Mouse (Mus musculus) MEL-GATA-1-ER (cell line): ENCODE results near the gene Dhx15.
"Not testable (repeated sequence)": the region's sequence is repeated elsewhere in the genome, so short reads cannot be mapped to it uniquely, and the experiment has no call there.

Experiments used
- DNase-seq: peaks from one replicate; pipeline ENCODE4 v3.0.0-alpha.2; 2012; ENCODE audit warnings: low read depth; ENCODE audit errors: extremely low read depth

Gene Dhx15

DNA sequence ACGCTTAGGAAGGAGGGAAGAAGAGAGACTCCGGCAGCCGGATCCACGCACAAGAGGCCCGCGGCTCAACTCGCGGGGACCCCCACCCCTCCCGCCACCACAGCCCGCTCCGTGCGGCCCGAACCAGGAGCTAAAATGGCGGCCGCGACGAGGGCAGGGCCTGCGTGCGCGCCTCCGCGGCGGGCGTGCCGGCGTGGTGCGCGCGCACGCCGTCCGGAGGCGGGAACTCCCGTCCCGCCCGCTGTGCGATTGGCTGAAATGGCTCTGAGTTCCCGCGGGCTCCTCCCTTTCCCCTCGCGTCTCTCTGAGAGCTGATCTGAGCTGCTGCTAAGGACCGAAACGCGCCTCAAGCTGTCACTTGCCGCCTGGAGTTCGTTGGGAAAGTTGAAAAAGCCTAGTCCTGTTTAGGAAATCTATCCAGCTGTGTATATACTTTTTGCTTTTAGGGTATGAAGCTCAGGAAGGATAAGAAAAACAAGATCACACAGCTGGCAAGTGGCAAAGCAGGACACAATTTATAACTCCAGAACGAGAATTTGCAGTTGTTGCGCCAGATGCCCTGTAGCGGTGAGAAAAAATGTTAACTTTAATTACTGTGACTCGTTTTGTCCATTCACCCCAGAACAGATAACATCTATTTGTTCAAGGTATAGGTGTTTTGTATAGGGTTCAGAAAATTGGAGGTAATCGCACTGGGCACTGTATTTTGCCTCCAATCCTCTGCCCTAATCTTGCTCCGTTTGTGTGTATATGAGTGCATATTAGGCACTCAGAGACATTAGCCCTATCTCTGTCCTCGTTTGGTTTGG lies at the start of gene Dhx15:
Dhx15 (minus strand) TSS at position 144 of the 809 bp plus-strand sequence.
- DNase-seq = peak; percentile 87

DNA sequence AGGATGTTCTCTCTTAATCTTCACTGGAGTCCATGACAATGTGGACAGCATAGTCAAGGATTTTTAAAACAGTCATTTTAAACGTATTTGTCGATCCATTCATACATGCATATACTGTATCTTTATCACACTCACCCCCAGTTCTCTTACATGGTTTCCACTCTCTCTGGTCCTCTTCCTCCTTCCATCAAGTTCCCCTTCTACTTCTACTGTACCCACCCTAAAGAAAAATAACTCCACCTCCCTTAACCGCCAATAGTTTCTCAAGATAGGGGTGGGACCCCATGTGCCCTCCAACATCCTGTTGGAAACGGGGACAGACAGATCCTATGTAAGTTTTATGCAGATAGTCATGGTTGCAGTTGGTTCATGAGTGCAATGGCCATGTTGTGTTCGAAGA lies 48.6 kb upstream of the Dhx15 start:
- DNase-seq = no peak

DNA sequence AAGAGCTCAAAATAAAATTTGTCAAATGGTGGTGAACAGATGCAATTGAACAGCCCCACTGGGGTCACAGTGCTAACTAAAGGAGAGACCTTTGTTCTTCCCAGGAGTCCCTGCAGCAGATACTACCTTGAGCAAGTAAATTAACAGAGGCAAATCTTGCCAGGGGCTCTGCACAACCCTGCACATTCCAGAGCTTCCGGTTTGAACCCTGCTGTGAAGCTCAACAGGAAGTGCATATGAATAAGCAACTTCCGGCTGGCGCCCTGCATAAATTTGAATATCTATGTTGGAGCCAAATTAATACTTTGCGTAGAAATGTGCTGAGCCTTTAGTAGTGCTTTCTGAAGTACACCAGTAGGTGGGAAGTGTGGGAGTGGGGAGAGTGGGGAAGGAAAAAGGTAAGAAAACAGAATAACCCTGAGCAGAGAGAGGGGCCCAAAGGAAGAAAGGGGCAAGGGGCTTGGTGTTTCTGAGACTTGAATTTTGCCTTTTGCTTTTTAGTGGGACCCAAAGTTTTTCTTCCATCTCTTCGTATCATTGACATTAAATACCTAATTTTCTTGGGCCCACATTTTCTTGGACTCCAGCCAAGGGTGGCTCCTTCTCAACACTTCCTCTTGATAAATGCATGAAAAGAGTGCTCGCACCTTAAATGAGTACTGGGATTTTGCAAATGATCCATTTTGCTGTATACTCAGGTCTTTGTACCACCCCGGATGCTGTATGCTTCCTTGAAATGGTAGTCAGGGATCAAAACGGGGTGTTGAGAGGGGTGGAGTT lies 47.8 kb upstream of the Dhx15 start:
- DNase-seq = no peak

DNA sequence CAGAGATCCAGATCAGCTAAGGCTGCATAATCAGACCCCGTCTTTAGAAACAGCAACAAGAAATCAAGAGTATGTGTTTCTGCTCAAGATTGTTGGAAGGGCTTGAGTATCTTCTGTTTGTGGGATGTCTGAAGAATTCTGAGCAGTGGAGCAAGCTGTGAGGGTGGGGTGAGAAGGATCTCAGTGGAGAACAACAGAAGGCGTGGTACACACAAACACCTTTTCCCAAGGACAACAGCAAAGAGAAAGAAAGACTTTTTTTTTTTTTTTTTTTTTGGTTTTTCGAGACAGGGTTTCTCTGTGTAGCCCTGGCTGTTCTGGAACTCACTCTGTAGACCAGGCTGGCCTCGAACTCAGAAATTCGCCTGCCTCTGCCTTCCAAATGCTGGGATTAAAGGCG lies 46.3 kb upstream of the Dhx15 start:
- DNase-seq = not testable (repeated sequence)

DNA sequence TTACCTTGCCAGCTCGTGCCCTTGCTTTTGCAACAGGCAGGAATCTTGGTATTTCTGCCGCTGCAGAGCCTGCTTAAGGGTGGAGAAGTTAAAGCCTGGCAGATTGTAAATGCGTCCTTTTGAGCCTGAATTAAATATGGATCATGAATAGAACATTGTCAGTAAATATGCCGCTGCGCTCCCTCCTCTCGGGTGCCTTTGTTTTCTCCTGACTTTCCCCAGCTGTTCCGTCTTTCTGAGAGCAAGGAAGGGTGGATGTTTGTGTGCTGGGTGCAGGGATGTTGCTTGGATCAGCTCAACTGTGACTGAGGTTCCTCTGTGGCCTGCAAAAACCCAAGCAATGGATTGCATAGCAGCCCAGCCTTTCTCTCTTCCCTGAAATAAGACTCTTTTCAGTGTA lies 44.3 kb upstream of the Dhx15 start:
- no peak for DNase-seq

DNA sequence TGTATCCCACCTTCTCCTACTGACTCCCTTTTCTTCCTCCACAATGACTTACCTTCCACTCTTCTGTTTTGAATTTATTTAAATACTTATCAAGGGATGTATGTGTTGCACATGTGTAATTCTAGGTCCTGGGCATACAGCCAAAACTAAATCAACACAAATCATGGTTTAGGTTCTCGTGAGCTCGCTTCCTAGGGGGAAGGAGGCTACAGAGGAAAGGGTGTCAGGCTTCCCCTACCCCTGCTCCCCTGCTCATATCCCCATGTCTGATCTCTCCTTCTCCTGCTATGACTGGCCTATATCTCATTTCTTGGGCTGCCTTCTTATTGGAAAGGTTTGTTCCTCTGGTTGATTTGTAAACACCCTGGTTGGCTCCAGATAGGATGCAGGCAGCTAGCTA lies 43.6 kb upstream of the Dhx15 start:
- no peak for DNase-seq

DNA sequence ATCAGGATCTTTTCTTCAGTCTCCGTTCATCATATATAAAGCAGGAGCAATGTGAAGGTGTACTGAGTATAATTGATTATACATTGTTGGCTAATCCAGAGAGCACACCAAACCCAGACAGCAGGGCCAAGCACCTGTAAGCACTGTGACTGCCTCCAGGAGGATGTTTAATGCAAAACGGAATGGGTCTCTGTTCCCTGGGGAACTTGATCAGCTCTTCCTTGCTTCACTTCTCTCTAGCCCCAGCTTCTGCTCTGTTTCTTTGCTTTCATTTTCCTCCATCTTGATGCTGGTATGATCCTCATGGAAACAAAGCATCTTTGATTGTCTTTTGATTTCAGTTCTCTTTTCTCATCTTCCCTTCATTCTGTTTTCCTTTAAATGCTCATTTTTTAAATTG lies 42.3 kb upstream of the Dhx15 start:
- no peak for DNase-seq

DNA sequence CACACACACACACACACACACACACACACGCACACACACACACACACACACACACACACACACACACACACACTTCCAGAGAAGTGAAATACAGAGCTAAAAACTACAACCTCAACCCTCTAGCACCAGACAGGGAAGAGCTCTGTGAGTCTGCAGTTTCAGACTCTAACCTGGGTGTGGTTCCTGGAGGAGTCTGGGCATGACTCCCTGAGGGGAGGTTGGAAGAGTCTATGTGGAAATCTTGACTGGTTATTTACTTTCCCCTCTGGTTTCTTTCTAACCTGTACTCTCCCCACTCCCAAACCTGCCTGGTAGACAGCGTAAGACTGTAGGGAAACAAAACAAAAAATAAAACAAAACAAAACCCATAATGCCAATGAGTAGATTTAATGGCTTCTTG lies 41.9 kb upstream of the Dhx15 start:
- DNase-seq = no peak

DNA sequence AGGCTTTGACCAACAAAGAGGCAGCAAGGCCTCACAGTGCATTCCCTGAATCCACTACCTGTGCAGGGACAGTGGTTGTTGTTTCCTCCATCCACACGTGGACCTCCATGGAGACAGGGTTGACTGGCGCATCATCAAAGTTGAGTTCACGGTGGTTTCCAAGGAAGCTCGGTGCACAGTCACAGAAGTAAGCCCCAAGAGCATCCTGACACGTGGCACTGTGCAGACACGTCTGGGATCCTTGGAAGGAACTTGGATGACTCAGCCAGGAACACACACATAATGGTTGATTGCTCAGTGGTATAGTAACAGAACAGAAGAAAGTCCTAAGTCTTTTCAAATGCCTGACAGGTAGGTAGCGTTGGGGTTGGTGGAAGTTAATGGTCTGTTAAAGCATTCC lies 40.2 kb upstream of the Dhx15 start:
- DNase-seq = no peak

DNA sequence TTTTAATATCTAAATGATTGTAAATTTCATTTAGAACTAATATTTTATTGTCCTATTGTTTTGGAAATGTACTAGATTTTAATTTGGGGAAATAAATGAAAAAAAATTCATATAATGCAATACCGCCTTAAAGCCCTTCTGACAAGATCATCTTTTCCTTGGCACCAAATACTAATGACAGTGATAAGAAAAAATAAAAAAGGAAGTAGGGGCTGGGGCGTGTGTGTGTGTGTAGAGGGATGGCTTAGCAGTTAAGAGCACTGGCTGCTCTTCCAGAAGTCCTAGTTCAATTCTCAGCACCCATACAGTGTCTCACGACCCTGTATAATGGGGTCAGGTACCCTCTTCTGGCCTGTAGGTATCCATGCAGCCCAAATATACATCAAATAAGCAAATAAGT lies 36.4 kb upstream of the Dhx15 start:
- DNase-seq = peak; percentile 47

DNA sequence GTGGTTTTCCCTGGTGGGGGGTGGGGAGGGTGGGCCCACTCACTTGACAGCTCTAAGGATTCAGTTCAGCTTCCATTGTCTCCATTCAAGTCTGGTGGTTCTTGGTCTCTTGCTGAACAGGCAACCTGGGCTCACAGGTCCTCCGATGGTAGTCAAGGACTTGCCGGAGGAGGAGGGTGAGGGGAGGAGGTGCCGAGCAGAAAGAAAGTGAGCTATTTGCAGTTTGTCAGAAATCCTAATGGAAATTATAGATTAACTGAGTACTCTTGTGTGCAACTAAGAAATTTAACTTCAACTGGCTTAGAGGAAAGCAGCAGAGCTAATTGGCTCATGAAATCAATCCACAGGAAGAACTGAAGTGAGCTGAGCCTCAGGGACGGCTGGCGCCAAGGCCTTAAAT lies 31.3 kb upstream of the Dhx15 start:
- no peak for DNase-seq

DNA sequence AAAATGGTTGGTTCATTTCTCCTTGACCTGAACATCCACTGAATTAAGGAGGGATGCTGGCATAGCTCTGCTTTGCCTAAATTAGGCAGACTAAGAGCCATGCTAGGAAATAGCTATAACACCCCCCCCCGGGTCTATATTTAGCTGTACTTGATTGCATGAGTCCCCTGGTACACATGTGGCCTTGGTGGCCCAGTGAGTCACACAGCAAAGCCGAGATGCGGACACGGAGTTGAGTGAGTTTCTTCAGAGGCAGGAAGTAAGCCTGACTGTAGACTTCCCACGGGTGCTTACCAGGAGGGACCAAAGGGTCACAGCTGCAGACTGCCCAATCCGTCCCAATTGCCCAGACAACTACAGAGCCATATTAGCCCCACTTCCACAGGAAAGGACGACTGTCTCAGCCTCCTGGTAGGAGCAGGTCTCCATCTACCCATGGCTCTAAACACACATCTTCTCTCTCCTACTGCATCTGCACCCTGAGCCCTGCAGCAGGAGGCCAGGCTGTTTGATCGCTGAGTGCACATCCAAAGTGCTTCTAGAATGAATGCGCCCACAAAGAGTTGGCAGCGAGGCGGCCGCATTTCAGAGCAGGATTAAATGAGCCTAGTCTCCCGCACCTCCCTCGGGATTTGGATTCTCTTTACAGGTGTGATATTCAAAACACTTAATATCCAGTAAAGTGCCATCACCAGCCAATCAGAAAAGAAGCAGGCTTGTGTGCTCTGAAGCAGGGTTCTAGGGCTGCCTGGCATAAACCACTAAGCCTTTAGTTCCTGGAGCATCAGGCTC lies 29.9 kb upstream of the Dhx15 start:
- DNase-seq = no peak

DNA sequence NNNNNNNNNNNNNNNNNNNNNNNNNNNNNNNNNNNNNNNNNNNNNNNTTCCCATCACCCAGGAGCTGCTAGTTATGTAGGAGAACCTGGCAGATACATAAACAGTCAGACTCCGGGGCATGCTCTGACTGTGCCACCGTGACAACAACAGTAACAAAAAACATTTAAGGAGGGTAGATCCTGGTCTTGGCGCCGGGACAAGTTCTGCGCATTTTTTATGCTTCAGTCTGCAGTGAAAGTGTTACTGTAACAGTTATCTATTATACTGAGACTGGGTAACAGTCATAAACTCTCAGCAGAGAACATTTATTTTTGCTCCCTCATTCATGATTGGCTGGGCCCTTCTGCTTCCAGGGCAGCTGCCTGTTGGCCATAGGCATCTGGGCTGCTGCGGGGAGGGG lies 27.9 kb upstream of the Dhx15 start:
- no peak for DNase-seq

DNA sequence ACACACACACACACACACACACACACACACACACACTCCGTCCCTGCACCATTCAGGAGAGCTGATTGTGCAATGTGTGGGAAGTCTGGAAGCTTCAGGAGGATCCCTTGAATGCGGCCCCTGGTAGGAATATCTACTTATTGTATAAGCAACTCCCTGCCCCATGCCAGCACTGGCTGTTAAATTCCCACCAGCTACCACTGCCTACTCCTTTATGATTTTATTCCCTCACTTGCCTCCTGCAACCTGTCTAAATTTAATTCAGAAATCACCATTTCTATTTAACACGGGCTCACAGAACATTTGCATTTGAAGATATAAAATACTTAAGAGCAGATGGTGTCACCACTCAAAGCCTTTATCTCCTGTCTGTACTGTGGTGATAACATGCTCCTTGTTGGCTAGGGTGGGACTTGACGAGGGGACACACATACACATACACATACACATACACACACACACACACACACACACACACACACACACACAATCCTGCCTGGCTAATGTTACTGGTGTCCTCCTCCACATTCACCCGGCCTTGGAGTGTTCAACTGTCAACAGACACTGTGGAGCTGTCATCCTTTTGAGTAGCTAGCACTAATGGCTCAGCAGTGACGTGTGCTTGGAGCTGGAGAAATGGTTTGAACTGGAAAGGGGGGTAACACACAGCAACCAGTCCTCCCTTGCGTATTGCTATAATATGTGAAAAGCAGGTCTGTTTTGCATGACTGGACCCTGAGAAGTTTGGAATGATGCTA lies 23.0 kb upstream of the Dhx15 start:
- no peak for DNase-seq

DNA sequence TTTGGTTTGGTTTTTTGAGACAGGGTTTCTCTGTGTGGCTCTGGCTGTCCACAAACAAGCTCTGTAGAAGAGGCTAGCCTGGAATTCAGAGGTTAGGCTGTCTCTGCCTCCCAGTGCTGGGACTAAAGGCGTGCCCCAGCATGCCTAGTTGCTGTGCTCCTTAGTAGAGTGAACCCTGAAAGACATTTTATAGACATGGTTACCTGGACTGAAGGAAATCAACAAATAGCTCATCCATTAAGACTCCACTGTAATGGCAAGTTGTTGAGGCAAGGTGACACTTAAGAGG lies 810 bp upstream of the Dhx15 start:
- DNase-seq = no peak

DNA sequence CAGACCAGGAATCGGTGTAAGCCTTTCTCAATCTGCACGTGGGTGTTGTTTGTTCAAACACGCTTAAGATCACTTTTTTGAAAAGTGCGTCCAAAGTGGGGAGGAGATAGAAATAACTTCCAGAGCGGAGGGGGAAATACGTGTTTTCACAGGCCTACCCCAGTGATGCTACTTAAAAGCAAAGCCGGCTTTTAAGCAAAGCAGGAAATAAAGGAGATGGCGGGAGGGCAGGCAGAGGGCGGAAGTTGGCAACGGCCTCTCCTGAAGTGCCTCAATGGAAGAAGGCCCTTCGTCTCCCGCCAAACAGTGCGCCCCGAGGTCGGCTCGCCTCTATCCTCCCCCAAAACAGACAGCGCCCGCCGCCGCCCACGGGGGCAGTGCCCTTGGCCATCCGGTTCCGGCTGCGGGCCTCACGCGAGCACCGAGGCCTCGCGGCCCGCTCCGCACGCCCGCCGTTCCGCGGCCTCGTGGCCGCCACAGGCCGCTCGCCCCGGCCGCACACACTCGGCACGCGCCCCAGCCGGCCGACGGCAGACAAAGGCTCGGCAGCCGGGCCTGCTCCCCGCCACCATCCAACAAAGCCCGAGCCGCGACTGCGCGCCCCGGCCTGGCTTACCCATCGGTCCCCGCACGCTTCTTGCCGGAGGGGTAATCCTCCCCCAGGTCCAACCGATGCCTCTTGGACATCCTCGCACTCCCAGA lies 499 bp downstream of the Dhx15 start:
- DNase-seq = peak; percentile 65

DNA sequence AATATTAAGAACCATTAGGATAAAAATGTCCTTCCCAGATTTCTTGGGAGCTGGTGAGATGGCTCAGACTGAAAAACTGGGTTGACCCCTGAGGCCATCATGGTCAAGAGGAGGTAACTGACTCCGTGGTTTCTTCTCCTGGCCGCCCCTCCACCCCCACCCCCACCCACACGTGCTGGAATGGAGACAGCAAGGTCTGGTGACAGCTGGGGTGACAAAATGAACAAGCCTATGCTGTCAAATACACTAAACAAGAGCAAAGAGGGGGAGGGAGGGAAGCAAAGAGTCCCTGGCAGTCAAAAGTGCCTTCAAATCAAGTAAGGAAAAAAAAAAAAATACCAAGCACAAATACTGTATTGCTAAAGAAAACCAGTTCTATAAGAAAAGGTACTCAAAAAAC lies 2.1 kb downstream of the Dhx15 start:
- DNase-seq = no peak

DNA sequence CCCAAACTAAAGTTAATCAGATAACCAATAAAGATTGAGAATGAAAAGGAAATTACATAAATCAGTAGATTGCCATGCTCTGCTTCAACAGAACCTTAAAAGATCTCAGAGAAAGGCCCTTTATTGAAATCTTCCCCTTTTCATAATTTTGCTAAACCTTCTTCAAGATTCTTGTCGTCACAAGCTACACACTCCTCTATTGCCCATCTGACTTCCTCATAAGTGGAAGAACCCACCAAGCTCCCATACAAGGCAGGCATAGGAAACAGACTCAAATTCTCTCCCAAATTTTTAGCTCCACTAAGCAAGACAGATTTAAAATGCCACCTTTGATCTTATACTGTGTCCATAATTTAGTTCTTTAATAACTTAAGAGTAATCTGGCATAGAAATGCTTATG lies 13.0 kb downstream of the Dhx15 start:
- DNase-seq = no peak

DNA sequence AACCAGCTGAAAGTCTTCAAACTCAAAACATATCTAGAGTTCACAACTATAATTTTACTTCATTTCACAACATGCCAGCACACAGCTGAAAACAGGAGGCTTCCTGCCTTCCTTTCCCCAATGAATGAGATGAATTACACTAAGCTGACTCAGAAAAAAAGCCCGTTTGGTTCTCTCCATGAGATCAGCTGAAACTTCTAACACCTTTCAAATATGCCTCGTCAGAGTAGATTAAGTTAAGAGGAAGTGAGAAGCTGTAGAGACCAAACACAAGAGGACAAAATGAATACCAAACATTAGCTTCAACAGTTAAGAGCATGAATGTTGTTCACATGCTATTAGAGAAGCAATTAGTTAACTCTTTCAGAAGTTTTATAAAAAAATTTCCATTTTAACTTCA lies 21.8 kb downstream of the Dhx15 start:
- DNase-seq = peak; percentile 53

DNA sequence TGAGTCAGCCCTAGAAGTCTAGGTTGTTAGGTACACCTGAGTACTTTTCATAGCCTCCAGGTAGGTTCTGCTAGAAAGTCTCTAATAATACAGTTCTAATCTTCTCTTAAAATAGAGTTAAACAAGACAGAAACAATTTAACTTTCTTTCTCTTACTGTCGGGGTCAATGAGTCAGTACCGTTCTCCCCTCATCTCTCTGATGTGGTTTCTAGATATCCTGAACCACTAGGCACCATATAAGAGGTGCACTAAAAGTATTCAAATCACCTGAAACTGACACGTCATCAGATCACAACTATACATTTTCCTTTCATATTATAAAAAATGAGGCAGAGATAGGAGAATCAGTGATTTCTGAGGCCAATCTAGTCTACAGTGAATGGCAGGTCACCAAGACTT lies 41.2 kb downstream of the Dhx15 start:
- no peak for DNase-seq

DNA sequence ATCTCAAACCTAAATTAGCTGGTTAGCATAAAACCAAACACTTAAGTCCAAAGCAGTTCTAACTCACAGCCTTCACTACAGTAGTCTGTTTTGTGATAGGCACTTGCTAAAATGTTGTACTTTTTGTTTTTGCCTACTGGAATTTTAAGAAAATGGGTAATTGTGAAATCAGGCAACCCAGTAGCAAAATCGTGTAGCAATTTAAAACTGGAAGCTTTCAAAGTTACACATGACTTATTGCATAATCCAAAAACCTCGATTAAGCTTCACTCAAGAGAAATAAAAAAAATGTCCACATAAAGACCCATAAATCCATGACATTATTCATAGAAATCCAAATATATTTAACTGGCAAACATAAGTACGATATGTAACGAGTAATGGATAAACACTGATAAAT lies 43.2 kb downstream of the Dhx15 start:
- no peak for DNase-seq
